Mouse (Mus musculus) liver, embryonic 16.5 days (tissue): ENCODE measurements around the gene Rora. TPM values are rescaled to one million over a fixed set of nuclear protein-coding genes. Genes with fewer than 3 reads are reported as not detected.

Source experiments
- ATAC-seq: fragments of 200-750 bp; cut with Nextera tagmentation; 2 replicates; pipeline ENCODE4 v1.8.0; 2017; ENCODE audit warnings: low read depth, mild to moderate bottlenecking, moderate number of reproducible peaks, moderate library complexity
- H3K27ac ChIP-seq: fragments of 300-500 bp; sonication (generic); 2 replicates; pipeline ENCODE4 v1.5.1; 2014; ENCODE audit warnings: mild to moderate bottlenecking, low read length
- H3K27me3 ChIP-seq: fragments of 300-500 bp; sonication (generic); 2 replicates; pipeline ENCODE4 v1.6.1; 2014; ENCODE audit warnings: low read depth, low read length, mixed read lengths; ENCODE audit not compliant: control insufficient read depth, insufficient read depth
- H3K36me3 ChIP-seq: fragments of 300-500 bp; sonication (generic); 2 replicates; pipeline ENCODE4 v1.6.1; 2014; ENCODE audit warnings: mild to moderate bottlenecking; ENCODE audit not compliant: control insufficient read depth, insufficient read depth
- H3K4me1 ChIP-seq: fragments of 300-500 bp; sonication (generic); 2 replicates; pipeline ENCODE4 v1.6.1; 2014; ENCODE audit warnings: low read depth, low read length, mixed read lengths; ENCODE audit not compliant: control insufficient read depth
- H3K4me2 ChIP-seq: fragments of 300-500 bp; sonication (generic); 2 replicates; pipeline ENCODE4 v1.6.1; 2014; ENCODE audit warnings: low read depth, low read length, mixed read lengths
- H3K4me3 ChIP-seq: fragments of 300-500 bp; sonication (generic); 2 replicates; pipeline ENCODE4 v1.5.1; 2014; ENCODE audit warnings: low read depth, mild to moderate bottlenecking, low read length
- H3K9ac ChIP-seq: fragments of 300-500 bp; sonication (generic); 2 replicates; pipeline ENCODE4 v1.6.1; 2014; ENCODE audit warnings: low read depth, low read length
- H3K9me3 ChIP-seq: fragments of 300-500 bp; sonication (generic); replicated peaks from 2 replicates; pipeline ENCODE4 v1.6.1; 2016; ENCODE audit warnings: low read length; ENCODE audit not compliant: control insufficient read depth
- WGBS: fragments of 180-500 bp; shearing (Covaris S2); extraction: QIAGEN DNeasy Blood & Tissue Kit; methylation state at CpG from one replicate; pipeline ENCODE4 v1.1.7; 2014; ENCODE audit not compliant: insufficient replicate concordance; 5-methylcytosine and 5-hydroxymethylcytosine counted together
- polyA plus RNA-seq: library from polyadenylated mRNA; unstranded; fragments of >200 nt; fragmentation: Nextera tagmentation; extraction: Ambion mirVana; gene quantifications from 2 replicates; pipeline ENCODE4 v1.2.1, GENCODE M21; 2015

Rora gene
- polyA plus RNA-seq, 1 experiment from 2014 or later: 10.6 TPM

DNA sequence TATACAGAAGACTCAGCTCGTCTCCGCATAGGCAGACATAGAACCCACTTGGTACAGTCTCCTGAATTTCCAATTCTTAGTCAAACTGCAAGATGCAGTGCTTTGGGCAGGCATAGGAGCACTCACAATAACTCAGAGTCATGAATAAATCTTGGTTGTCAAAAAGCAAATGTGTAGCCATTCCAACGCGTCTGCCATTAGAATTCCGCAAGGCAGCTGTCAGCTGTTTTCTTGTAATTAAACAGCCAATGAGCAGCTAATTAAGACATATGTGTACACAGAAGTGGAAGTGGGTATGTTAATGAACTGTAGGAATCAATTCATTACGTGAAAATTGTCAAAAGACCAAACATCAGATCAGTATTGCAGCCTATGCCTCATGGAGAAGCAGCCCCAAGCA lies 700.6 kb downstream of the Rora start:
- H3K36me3 ChIP-seq: no peaks in the 10 kb centered on the region

DNA sequence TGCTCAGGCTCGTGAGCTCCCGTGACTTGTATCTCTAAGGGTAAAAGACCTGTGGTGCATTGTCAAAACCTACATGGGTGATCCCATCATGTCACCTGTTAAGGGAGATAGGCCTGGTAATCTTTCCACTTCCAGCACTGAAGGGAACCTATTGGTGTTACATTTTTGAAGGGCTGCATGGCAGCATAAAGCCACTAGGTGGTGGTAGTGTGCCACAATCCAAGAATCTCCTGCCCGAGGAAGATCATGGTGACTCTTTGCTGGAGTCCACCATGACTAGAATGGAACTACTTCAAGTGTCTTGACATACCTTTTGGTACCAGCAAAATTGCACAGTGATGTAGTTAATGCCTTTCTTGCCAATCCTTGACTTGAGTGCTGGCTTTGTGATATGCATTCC lies 704.2 kb downstream of the Rora start:
- ATAC-seq: no peak
- no peaks in the 10 kb centered on the region for H3K9me3 ChIP-seq

More for the DNA sequence above, 700.6 kb downstream of the Rora start:
- 80% methylated on average over 6 of the region's 6 CpGs for WGBS
- no peak overlapping the region for H3K4me2 ChIP-seq
- H3K27ac ChIP-seq: no peak overlapping the region
- H3K4me1 ChIP-seq: no peaks in the 10 kb centered on the region
- no peak overlapping the region for H3K9ac ChIP-seq
- no peak overlapping the region for H3K4me3 ChIP-seq
- no peaks in the 10 kb centered on the region for H3K9me3 ChIP-seq
- no peak for ATAC-seq
- no peaks in the 10 kb centered on the region for H3K27me3 ChIP-seq

DNA sequence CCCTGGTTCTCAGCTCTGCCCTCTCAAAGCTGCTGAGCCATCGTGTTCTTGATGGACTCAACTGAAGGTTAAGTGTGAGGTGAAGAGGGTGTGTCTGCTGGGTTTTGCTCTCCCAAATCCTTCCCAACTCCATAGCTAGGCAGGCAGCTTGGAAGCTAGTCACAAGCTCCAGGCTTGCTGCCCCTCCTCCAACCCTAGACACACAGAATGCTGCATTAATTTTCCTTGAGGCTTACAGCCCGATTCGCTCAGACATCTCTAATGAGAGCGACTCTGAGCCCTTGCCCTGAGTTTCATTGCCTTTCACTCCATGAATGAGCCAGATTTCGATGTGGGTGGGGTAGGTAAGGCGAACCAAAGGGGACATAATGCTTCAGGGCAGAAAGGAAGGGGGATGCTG lies 705.2 kb downstream of the Rora start:
- no peak for ATAC-seq
- Histone ChIP-seq H3K36me3 (no peaks in the 10 kb centered on the region), H3K4me2 (no peak overlapping the region), H3K9me3 (no peaks in the 10 kb centered on the region), H3K4me3 (no peak overlapping the region), H3K9ac (no peak overlapping the region), H3K27ac (no peak overlapping the region), H3K4me1 (no peaks in the 10 kb centered on the region), H3K27me3 (no peaks in the 10 kb centered on the region)
- WGBS: 64% methylated on average over 6 of the region's 6 CpGs

More for the DNA sequence above, 704.2 kb downstream of the Rora start:
- no peak overlapping the region for H3K9ac ChIP-seq
- H3K4me1 ChIP-seq: no peaks in the 10 kb centered on the region
- H3K27ac ChIP-seq: no peak overlapping the region
- no peaks in the 10 kb centered on the region for H3K27me3 ChIP-seq
- no peak overlapping the region for H3K4me2 ChIP-seq
- H3K4me3 ChIP-seq: no peak overlapping the region
- no peaks in the 10 kb centered on the region for H3K36me3 ChIP-seq
- WGBS: 22% methylated on average over 3 of the region's 3 CpGs

DNA sequence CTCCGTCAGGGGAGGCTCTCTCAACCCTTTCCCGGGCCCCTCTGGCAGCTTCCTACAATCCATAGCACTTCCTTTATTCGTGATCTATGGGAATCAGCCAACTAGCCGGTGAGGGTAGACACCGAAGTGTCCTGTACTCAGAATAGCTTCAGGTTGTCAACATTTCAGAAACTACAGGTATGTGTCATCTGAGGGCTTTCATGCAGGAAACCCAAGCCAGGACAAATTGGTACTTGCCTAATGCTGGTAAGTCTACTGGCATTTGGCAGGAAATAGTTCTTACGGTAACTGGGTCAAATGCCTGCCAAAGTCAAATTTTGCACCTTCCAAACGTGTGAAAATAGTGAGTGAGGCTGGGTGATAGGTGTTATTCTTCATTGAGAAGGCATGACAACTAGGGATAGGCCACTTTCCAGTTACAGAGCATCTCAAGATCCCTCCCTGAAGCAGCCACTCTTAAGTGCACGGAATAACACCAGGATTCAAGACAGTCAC lies 708.4 kb downstream of the Rora start:
- no peaks in the 10 kb centered on the region for H3K27me3 ChIP-seq
- H3K9ac ChIP-seq: no peak overlapping the region
- H3K36me3 ChIP-seq: no peaks in the 10 kb centered on the region
- no peak overlapping the region for H3K4me3 ChIP-seq
- no peaks in the 10 kb centered on the region for H3K9me3 ChIP-seq
- no peak overlapping the region for H3K4me2 ChIP-seq
- H3K4me1 ChIP-seq: no peaks in the 10 kb centered on the region
- no peak overlapping the region for H3K27ac ChIP-seq
- WGBS: 69% methylated on average over 8 of the region's 8 CpGs
- ATAC-seq: no peak

DNA sequence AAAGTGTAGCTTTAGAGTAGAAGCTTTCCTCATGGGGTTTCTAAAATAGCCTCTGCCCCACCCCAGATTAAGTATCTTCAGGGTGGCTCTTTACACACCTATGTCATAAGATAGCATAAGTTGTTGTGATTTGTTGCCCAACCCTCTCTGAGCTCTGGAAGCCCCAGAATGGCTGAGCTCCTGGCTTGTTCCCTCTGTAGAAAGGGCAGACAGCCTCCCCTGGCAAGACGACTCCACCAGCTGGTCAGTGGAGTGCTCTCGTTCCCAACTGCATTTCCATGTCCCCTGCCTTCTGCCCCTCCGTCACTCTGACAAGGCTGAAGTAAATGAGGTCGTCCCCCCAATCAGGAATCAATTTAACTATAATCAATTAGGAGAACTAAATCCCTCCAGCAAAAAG lies 709.2 kb downstream of the Rora start:
- Histone ChIP-seq H3K4me1 (no peaks in the 10 kb centered on the region), H3K9me3 (no peaks in the 10 kb centered on the region), H3K27me3 (no peaks in the 10 kb centered on the region), H3K36me3 (no peaks in the 10 kb centered on the region), H3K4me3 (no peak overlapping the region), H3K4me2 (no peak overlapping the region), H3K27ac (no peak overlapping the region), H3K9ac (no peak overlapping the region)
- 61% methylated on average over 4 of the region's 4 CpGs for WGBS
- ATAC-seq: no peak

DNA sequence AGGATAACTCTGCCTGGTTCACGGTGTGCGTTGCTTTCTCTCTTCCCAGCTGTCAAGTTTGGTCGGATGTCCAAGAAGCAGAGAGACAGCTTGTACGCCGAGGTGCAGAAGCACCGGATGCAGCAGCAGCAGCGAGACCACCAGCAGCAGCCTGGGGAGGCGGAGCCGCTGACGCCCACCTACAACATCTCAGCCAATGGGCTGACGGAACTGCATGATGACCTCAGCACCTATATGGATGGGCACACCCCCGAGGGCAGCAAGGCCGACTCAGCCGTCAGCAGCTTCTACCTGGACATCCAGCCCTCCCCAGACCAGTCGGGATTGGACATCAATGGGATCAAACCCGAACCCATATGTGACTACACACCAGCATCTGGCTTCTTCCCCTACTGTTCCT lies 710.5 kb downstream of the Rora start:
- WGBS: 58% methylated on average over 16 of the region's 16 CpGs

DNA sequence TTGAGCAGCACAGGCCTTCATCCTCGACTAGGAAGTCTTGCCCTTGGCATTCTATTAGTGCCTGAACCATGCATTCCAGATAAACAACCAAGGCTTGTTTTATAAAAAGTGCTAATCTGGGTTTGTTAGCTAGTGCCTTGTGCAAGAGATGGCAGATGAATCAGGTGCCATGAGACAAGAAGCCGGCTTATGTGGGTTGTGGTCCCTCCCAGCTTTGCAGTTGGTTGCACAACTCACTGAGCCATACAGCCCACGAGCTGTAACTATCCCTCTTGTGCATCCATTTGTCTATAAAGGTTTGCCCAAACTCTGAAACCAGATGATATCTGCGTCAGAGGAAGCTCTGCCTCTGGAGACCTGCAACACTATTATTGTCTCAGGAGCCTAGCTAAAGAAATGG lies 713.5 kb downstream of the Rora start:
- no peak overlapping the region for H3K4me3 ChIP-seq
- H3K9me3 ChIP-seq: no peaks in the 10 kb centered on the region
- H3K4me1 ChIP-seq: no peaks in the 10 kb centered on the region
- no peak for ATAC-seq
- no peak overlapping the region for H3K4me2 ChIP-seq
- no peak overlapping the region for H3K9ac ChIP-seq
- no peaks in the 10 kb centered on the region for H3K27me3 ChIP-seq
- WGBS: 34% methylated on average over 4 of the region's 4 CpGs
- H3K27ac ChIP-seq: no peak overlapping the region
- H3K36me3 ChIP-seq: no peaks in the 10 kb centered on the region

More for the DNA sequence above, 710.5 kb downstream of the Rora start:
- Histone ChIP-seq H3K27me3 (no peaks in the 10 kb centered on the region), H3K9me3 (no peaks in the 10 kb centered on the region), H3K4me2 (no peak overlapping the region), H3K27ac (no peak overlapping the region), H3K36me3 (no peaks in the 10 kb centered on the region), H3K4me3 (no peak overlapping the region), H3K4me1 (no peaks in the 10 kb centered on the region), H3K9ac (no peak overlapping the region)
- no peak for ATAC-seq

DNA sequence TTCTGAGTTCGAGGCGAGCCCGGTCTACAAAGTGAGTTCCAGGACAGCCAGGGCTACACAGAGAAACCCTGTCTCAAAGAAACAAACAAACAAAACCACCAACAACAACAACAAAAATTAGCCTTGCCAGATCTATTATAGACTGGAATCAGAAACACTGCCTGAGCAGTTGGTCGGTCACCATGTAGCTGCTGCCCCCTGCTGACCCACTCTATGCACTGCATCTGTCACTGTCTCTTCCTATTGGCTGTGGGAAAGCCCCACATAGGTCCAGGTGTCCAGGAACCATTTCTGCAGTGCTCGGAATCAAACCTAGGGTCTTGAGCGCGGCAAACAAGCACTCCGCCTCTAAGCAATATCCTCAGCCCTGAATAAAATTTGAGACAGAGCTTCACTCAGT lies 714.5 kb downstream of the Rora start:
- no peaks in the 10 kb centered on the region for H3K4me1 ChIP-seq
- no peak overlapping the region for H3K9ac ChIP-seq
- no peak overlapping the region for H3K4me2 ChIP-seq
- no peaks in the 10 kb centered on the region for H3K36me3 ChIP-seq
- ATAC-seq: no peak
- no peak overlapping the region for H3K27ac ChIP-seq
- WGBS: 60% methylated on average over 8 of the region's 8 CpGs
- H3K27me3 ChIP-seq: no peaks in the 10 kb centered on the region
- no peak overlapping the region for H3K4me3 ChIP-seq
- H3K9me3 ChIP-seq: no peaks in the 10 kb centered on the region

DNA sequence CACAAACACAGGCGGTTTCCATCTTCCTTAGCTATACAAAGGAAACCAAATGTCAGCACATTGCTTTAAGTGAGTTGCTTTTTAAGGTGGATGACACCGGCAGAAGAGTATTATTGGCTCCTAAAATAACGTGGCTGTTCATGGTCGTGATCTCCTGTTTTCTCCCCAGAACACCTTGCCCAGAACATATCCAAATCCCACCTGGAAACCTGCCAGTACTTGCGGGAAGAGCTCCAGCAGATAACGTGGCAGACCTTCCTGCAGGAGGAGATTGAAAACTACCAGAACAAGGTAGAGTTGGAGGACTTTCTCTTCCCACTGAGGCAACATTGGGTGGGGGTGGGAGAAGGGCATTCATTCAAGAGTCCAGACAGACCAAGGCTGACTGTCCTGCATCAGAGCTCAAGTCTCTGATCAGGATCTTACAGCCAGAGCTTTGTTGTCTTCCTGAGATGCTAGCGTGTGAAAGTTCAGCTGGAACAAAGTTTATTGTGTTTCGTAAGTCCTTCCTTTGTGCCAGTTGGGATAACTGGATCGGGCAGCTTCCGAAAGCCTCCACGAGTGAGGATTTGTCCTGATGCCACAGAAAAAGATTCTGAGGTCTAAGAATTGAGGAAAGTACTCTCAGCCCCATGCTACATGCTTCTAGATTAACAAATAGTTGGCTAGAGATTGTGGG lies 717.6 kb downstream of the Rora start:
- H3K9ac ChIP-seq: no peak overlapping the region
- no peaks in the 10 kb centered on the region; the same call in 1 of the 2 replicates for H3K36me3 ChIP-seq

More for the DNA sequence above, 717.6 kb downstream of the Rora start:
- Histone ChIP-seq H3K9me3 (no peaks in the 10 kb centered on the region), H3K4me1 (no peaks in the 10 kb centered on the region), H3K4me2 (no peak overlapping the region), H3K4me3 (no peak overlapping the region), H3K27ac (no peak overlapping the region), H3K27me3 (no peaks in the 10 kb centered on the region)
- 66% methylated on average over 11 of the region's 11 CpGs for WGBS
- no peak for ATAC-seq
